Mouse (Mus musculus) T-helper 17 cell (primary cell): ENCODE measurements around the gene Prcd.

Experiments used
- in situ Hi-C, 2 experiments: fragments of 300-600 bp; cut with MboI, MseI; formaldehyde crosslinking; loops; 1 replicate in 1 of 2; 2 replicates in 1 of 2; pipeline ENCODE4 v1.15.1; 2025; ENCODE audit warnings: high pct_unique_total_duplicates in 2 of 2

Gene Prcd

GRCm38 (mm10) chr11:116625081-116626000 lies 28.0 kb upstream of the Prcd start:
- in situ Hi-C loops, result loop anchor here in 1 of 2 experiments (5.0 kb wide), 2 partner anchors 33 to 68 kb away; no protein-coding TSS in a partner anchor

- in situ Hi-C loops, result loop anchor here in 1 of 2 experiments (5.0 kb wide), 2 partner anchors 34 to 69 kb away; no protein-coding TSS in a partner anchor
Observed at GRCm38 (mm10) chr11:116626299-116627071, 26.8 kb upstream of the Prcd start, which contains the start of gene Rhbdf2. Gene Rhbdf2 (minus strand): TSS chr11:116627019.

DNA sequence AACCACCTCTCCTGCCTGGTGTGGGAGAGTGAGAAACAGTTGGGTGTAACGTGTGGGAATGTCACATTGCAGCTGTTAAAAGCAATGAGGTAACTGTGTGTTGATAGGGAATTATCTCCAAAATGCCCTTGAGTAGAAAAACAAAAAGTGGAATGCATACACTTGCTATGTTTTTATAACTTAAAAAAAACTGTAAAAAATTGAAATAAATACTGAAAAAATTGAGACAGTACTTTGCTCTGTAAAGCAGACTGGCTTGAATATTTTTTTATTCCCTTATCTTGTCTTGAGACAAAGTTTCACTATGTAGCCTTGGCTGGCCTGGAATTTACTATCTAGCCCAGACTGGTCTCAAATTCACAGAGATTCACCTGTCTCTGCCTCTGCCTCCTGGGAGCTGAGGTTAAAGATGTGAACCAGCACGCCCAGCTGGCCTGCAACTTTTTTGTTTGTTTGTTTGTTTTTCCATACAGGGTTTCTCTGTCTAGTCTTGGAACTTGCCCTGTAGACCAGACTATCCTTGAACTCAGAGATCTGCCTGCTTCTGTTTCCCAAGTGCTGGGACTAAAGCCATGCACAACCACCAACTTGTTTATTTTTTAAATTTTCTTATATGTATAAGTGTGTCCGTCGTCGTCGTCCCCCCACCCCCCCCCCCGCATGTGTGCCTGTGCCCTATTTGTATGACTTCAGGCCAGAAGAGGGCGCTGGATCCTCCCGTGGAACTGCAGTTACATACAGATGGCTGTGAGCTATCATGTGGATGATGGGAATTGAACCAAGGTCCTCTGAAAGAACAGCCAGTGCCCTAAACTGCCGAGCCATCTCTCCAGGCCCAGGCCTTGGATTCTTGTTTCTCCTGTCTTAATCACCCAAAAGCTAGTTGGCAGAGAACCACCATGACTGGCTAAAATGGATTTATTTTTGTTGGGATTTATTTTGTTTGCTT lies 26.0 kb upstream of the Prcd start:
- in situ Hi-C loops, result loop anchor here in 1 of 2 experiments (5.0 kb wide), 2 partner anchors 35 to 70 kb away; no protein-coding TSS in a partner anchor

GRCm38 (mm10) chr11:116628712-116629111 lies 24.6 kb upstream of the Prcd start:
- in situ Hi-C loops, result loop anchor here in 1 of 2 experiments (5.0 kb wide), 2 partner anchors 36 to 71 kb away; no protein-coding TSS in a partner anchor

- in situ Hi-C loops, result loop anchor here in 1 of 2 experiments (5.0 kb wide), 2 partner anchors 37 to 72 kb away; no protein-coding TSS in a partner anchor
Observed at GRCm38 (mm10) chr11:116629472-116629871, 23.9 kb upstream of the Prcd start.

- in situ Hi-C loops, result no loop called here
Observed at GRCm38 (mm10) chr11:116630171-116630965, 23.0 kb upstream of the Prcd start.

GRCm38 (mm10) chr11:116632962-116633361 lies 20.4 kb upstream of the Prcd start:
- in situ Hi-C loops, result no loop called here

DNA sequence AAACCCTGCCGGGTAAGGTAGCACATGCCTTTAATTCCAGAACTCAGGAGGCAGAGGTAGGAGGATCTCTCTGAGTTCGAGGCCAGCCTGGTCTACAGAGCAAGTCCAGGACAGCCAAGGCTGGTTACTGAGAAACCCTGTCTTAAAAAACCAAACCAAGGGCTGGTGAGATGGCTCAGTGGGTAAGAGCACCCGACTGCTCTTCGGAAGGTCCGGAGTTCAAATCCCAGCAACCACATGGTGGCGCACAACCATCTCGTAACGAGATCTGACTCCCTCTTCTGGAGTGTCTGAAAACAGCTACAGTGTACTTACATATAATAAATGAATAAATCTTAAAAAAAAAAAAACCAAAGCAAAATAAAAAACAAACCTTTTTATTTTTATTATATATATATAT lies 16.7 kb upstream of the Prcd start:
- in situ Hi-C loops, result loop anchor here in 1 of 2 experiments (5.0 kb wide), 1 partner anchor 106 kb away; no protein-coding TSS in a partner anchor

- in situ Hi-C loops, result loop anchor here in 1 of 2 experiments (5.0 kb wide), 1 partner anchor 46 kb away; no protein-coding TSS in a partner anchor
Observed at GRCm38 (mm10) chr11:116641168-116641567, 12.2 kb upstream of the Prcd start.

GRCm38 (mm10) chr11:116641731-116642130 lies 11.6 kb upstream of the Prcd start:
- in situ Hi-C loops, result loop anchor here in 1 of 2 experiments (5.0 kb wide), 1 partner anchor 46 kb away; no protein-coding TSS in a partner anchor

- in situ Hi-C loops, result loop anchor here in 1 of 2 experiments (5.0 kb wide), 1 partner anchor 44 kb away; no protein-coding TSS in a partner anchor
Observed at GRCm38 (mm10) chr11:116642681-116643578, 10.4 kb upstream of the Prcd start.

- in situ Hi-C loops, result loop anchor here in 1 of 2 experiments (5.0 kb wide), 1 partner anchor 44 kb away; no protein-coding TSS in a partner anchor
Observed at GRCm38 (mm10) chr11:116643579-116644224, 9.6 kb upstream of the Prcd start.

GRCm38 (mm10) chr11:116644225-116645112 lies 8.9 kb upstream of the Prcd start:
- in situ Hi-C loops, result loop anchor here (5.0 kb wide), 3 partner anchors 43 to 163 kb away; no protein-coding TSS in a partner anchor

GRCm38 (mm10) chr11:116645446-116646110 lies 7.8 kb upstream of the Prcd start:
- in situ Hi-C loops, result loop anchor here (5.0 kb wide), 2 partner anchors 157 to 162 kb away; no protein-coding TSS in a partner anchor

- in situ Hi-C loops, result loop anchor here (5.0 kb wide), 2 partner anchors 156 to 161 kb away; no protein-coding TSS in a partner anchor
Observed at GRCm38 (mm10) chr11:116646136-116646535, 7.2 kb upstream of the Prcd start.

DNA sequence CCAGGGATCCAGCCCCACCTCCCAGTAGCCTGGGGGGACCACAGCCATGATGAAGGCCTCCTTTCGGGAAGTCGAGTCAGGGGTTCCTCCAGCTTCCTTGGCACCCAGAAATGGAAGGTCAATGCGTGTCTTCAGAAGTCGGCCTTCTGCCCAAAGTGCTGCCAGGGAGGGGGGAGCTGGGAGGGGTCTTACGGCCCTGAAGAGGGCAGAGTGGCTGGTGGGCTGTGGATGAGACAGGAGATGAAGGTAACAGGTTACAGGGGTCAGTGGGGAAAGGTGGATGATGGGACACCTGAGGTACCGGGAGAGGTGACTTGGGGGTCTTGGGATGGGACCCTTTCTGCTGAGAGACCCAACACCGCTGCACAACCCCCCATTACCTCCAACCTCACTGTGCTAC lies 6.6 kb upstream of the Prcd start:
- in situ Hi-C loops, result loop anchor here (5.0 kb wide), 2 partner anchors 156 to 161 kb away; no protein-coding TSS in a partner anchor
